7 mouse cellular contexts compared by ENCODE assay signal in genomic region chr17:29615024-29615551, GRCm38 (mm10). TPM values are rescaled to one million over a fixed set of nuclear protein-coding genes. Genes with fewer than 3 reads are reported as not detected.
DNase-seq lines count a peak whose midpoint lies in the region; ATAC-seq and TF ChIP-seq lines count a peak whose summit lies in the region.

No protein-coding gene starts in this region.

- peak overlapping the region; percentile 92 for H3K9ac ChIP-seq in midbrain, embryonic 16.5 days (ENCODE audit: low read depth, low read length)

- TF ChIP-seq POLR2A in testis, adult 2 months (IDR thresholded peaks at IDR 0.05; ENCODE audit: control insufficient read depth, low read depth, low read length), result peak; percentile 64

- peak overlapping the region; percentile 92 for H3K4me3 ChIP-seq in testis, adult 2 months (ENCODE audit: control insufficient read depth, low read depth, low read length)
- H3K4me3 ChIP-seq in embryonic facial prominence, embryonic 10.5 days, result peak overlapping the region; percentile 100
- H3K4me3 ChIP-seq in midbrain, embryonic 16.5 days (ENCODE audit: low read depth, low read length), result peak overlapping the region; percentile 95

- peaks cover 11% of the 10 kb centered on the region for H3K4me1 ChIP-seq in testis, adult 2 months (ENCODE audit: control insufficient read depth, insufficient read depth, low read length)
- peaks cover 42% of the 10 kb centered on the region for H3K4me1 ChIP-seq in embryonic facial prominence, embryonic 10.5 days
- peaks cover 23% of the 10 kb centered on the region for H3K4me1 ChIP-seq in midbrain, embryonic 16.5 days (ENCODE audit: control insufficient read depth, insufficient read depth, low read length)

- no peaks in the 10 kb centered on the region for H3K9me3 ChIP-seq in embryonic facial prominence, embryonic 10.5 days
- H3K9me3 ChIP-seq in midbrain, embryonic 16.5 days (replicated peaks; ENCODE audit: control insufficient read depth, low read length, poor library complexity, severe bottlenecking), result no peaks in the 10 kb centered on the region

- peak overlapping the region; percentile 98 for H3K27ac ChIP-seq in testis, adult 2 months (ENCODE audit: control insufficient read depth, insufficient read depth, low read depth, low read length)
- H3K27ac ChIP-seq in embryonic facial prominence, embryonic 10.5 days (replicated peaks), result peak overlapping the region; percentile 97
- H3K27ac ChIP-seq in midbrain, embryonic 16.5 days (ENCODE audit: low read length), result peak overlapping the region; percentile 93

- no peak for DNase-seq in testis, postnatal 14 days (ENCODE audit: low spot score)
- DNase-seq in embryonic facial prominence, embryonic 10.5 days (ENCODE audit: low spot score), result no peak
- DNase-seq in natural killer cell, adult 2 months (ENCODE audit: low spot score in 2 of 2), result no peak
- DNase-seq in adrenal gland, postnatal 25 days, result no peak

- TF ChIP-seq CTCF in testis, adult 2 months (IDR thresholded peaks at IDR 0.05; ENCODE audit: control insufficient read depth, insufficient read depth, insufficient replicate concordance, low read depth, low read length), result no peak

- no peaks in the 10 kb centered on the region for H3K27me3 ChIP-seq in testis, adult 2 months (ENCODE audit: control insufficient read depth, insufficient read depth, low read length)
- no peaks in the 10 kb centered on the region for H3K27me3 ChIP-seq in embryonic facial prominence, embryonic 10.5 days (replicated peaks; ENCODE audit: low read depth, poor library complexity, severe bottlenecking)
- no peaks in the 10 kb centered on the region for H3K27me3 ChIP-seq in midbrain, embryonic 16.5 days (ENCODE audit: control insufficient read depth, insufficient read depth, low read depth, low read length)

- WGBS in embryonic facial prominence, embryonic 10.5 days, result under 1% methylated on average over 43 of the region's 43 CpGs
- under 1% methylated on average over 42 of the region's 43 CpGs for WGBS in midbrain, embryonic 16.5 days

- peak; percentile 6 for ATAC-seq in inflammation-experienced regulatory T-cells, adult 6 months
- ATAC-seq in midbrain, embryonic 16.5 days, result no peak; the same call in 1 of the 2 replicates

- H3K36me3 ChIP-seq in testis, adult 2 months (ENCODE audit: control insufficient read depth, insufficient read depth, low read length), result peaks cover 3% of the 10 kb centered on the region
- peaks cover 31% of the 10 kb centered on the region for H3K36me3 ChIP-seq in embryonic facial prominence, embryonic 10.5 days (replicated peaks)
- H3K36me3 ChIP-seq in midbrain, embryonic 16.5 days (ENCODE audit: control insufficient read depth, insufficient read depth, low read length), result peaks cover 9% of the 10 kb centered on the region; the same call in 1 of the 2 replicates

- peak overlapping the region; percentile 87 for H3K4me2 ChIP-seq in midbrain, embryonic 16.5 days (ENCODE audit: low read length)

RNA-seq across cellular contexts. Expression of gene Gm28043, which starts 0.4 kb away (rescaled TPM):
- polyA plus RNA-seq in testis, adult 2 months (2012; rRNA removed), result 0.98 and 1.2 TPM in 2 replicates
- 2.3 and 3.5 TPM in 2 replicates for polyA plus RNA-seq in embryonic facial prominence, embryonic 10.5 days (2016; fragmentation: Nextera tagmentation; extraction: Ambion mirVana)
- 1 to 10 TPM; 3.7 to 4.4 (median 4.1) TPM for polyA plus RNA-seq in inflammation-experienced regulatory T-cells, adult 6 months (2017; shearing (Covaris generic))
- polyA plus RNA-seq in midbrain, embryonic 16.5 days (2015; fragmentation: Nextera tagmentation; extraction: Ambion mirVana), result 1.6 and 3.2 TPM in 2 replicates
- 4.5 and 5.0 TPM in 2 replicates for total RNA-seq in adrenal gland, postnatal 25 days (2021)

RNA-seq across cellular contexts. Expression of gene Rnf8, which starts 0.5 kb away (rescaled TPM):
- polyA plus RNA-seq in testis, adult 2 months (2012; rRNA removed), result 19.7 and 21.0 TPM in 2 replicates
- 117 and 119 TPM in 2 replicates for polyA plus RNA-seq in embryonic facial prominence, embryonic 10.5 days (2016; fragmentation: Nextera tagmentation; extraction: Ambion mirVana)
- polyA plus RNA-seq in inflammation-experienced regulatory T-cells, adult 6 months (2017; shearing (Covaris generic)), result 10 to 100 TPM; 24.6 to 27.5 (median 24.9) TPM
- 75.3 and 83.6 TPM in 2 replicates for polyA plus RNA-seq in midbrain, embryonic 16.5 days (2015; fragmentation: Nextera tagmentation; extraction: Ambion mirVana)
- total RNA-seq in adrenal gland, postnatal 25 days (2021), result 54.1 and 57.0 TPM in 2 replicates

RNA-seq across cellular contexts. Expression of gene Cmtr1, which starts 45.3 kb away (rescaled TPM):
- 23.8 and 25.7 TPM in 2 replicates for polyA plus RNA-seq in testis, adult 2 months (2012; rRNA removed)
- polyA plus RNA-seq in embryonic facial prominence, embryonic 10.5 days (2016; fragmentation: Nextera tagmentation; extraction: Ambion mirVana), result 135 and 140 TPM in 2 replicates
- polyA plus RNA-seq in inflammation-experienced regulatory T-cells, adult 6 months (2017; shearing (Covaris generic)), result 100 to 1,000 TPM in 1 of 3 experiments, 10 to 100 TPM in 2; 83.4 to 107 (median 98.4) TPM
- polyA plus RNA-seq in midbrain, embryonic 16.5 days (2015; fragmentation: Nextera tagmentation; extraction: Ambion mirVana), result 122 and 127 TPM in 2 replicates
- 88.4 and 104 TPM in 2 replicates for total RNA-seq in adrenal gland, postnatal 25 days (2021)
